Mouse (Mus musculus): ENCODE results near the gene 4931422A03Rik.

The 4931422A03Rik gene

DNA sequence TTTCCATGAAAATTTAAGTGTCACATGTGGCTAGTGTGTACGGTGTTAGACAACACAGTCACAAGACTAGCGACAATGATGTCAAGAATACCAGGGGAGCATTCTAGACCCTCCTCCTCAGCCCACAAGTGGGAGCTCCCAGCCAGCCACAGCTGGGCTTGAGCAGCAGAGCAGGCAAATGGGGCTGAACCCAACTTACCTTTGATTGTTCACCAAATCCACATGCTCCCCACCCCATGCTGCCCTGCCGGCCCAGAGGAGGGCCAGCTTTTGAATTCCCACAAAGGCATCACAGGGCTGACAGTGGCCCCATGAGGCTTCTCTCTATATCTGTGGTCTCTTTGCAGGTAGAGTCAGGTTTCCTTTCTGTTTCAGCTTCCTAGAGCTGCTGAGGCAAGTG, 87.1 kb downstream of the 4931422A03Rik start:
- ATAC-seq (ENCODE audit: insufficient number of reproducible peaks, low FRiP score, low TSS enrichment) = no peak

DNA sequence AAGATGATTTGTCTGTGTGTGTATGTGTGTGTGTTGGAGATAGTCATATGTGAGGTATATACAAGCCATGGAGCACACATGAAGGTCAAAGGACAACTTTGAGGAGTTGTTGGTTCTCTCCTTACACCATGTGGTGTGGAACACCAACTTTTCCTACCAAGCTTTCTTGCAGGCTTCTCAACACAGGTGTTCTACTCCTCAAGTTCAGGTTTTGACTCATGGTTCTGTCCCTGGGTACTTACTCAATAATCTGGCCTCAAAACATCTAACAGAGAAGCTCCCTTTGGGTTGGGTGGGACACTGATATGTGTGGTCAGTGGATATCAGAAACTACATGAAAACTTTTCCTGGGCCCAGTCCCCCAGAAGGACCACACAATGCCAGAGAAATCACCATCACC, 89.2 kb downstream of the 4931422A03Rik start:
- ATAC-seq (ENCODE audit: insufficient number of reproducible peaks, low FRiP score, low TSS enrichment) = no peak

DNA sequence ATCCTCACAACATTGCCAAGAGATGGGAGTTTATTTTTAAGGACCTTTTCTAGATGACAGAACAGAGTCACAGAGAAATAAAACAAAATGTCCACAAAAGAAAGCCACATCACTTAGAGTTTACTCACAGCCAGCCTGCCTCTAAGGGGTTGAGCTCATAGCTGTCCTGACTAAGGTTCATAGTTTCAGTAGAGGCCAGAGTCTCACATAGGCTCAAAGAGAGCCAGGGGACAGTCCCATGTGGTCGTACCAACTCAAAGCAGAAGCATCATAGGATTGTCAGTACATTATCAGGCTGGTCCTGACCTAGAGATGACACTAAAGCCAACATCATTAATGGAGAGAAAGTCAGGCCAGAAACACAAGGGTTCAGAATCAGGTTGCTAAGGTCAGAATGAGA, 89.6 kb downstream of the 4931422A03Rik start:
- no peak for ATAC-seq (ENCODE audit: insufficient number of reproducible peaks, low FRiP score, low TSS enrichment)

DNA sequence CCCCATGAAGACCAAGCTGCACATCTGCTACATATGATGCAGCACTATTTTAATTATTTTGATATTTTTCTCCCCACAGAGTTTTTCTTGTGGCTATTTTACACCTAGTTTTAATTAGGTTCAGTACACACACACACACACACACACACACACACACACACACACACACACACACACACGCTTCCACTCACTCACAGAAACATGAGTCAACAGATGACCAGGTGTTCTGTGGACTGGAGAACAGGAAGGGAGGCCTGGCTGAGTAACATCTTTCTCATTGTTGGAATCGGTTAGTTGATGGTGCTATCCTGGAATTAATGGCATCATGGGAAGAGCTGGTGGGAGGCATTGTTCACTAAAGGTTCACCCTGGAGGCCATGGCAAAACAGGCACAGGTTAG, 90.5 kb downstream of the 4931422A03Rik start:
- no peak for ATAC-seq (ENCODE audit: insufficient number of reproducible peaks, low FRiP score, low TSS enrichment)

DNA sequence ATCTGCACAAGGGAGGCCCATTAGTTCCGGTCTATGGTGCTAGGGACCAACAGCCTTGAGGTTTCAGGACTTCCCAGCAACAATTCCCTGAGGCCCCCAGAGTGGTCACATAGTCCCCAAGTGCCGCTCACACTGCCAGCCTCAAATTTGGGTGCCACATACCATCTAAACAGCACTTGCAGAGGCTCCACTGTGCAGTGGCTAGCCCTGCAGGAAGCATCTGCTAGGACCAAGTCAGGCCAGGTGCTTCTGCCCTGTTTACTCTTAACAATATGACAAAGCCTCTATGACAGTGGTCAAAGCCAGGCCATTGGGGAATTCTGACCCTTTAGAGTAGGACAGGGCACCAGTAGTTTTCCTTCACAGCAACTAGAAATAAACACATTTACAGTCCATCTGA, 91.5 kb downstream of the 4931422A03Rik start:
- no peak for ATAC-seq (ENCODE audit: insufficient number of reproducible peaks, low FRiP score, low TSS enrichment)

DNA sequence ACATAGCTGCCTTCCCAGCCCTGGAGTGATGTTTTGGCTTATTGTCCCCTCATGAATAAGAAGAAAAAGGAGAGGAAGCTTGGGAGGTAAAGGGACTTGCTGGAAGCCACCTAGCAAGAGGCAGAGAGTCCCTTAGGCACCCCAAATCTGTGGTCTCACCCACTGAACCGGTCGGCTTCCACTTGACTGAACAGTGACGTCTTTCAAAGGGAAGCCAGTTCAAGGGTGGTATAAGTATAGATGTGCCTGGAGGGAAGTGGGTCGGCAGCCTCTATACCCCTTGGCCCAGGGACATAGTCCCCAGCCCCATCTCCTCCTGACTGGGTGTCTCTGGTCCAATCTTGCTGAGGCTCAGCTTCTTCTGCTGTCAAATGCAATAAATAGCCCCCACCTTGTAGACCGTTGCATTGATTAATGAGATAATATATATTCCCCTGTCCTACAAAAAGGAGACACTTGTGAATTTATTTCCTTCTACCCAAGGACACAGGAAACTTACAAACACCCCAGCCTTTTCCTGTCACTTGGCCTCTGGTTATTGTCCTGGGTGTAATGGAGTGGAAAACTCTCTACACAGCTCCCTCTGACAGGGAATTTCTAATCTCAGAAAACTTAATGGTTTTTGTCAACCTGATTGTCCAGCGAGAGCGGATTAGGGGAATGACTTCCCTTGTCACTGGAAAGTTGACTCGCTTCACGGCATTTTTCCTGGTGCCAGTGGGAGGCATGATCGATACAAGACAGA, 92.3 kb downstream of the 4931422A03Rik start:
- ATAC-seq (ENCODE audit: insufficient number of reproducible peaks, low FRiP score, low TSS enrichment) = no peak

DNA sequence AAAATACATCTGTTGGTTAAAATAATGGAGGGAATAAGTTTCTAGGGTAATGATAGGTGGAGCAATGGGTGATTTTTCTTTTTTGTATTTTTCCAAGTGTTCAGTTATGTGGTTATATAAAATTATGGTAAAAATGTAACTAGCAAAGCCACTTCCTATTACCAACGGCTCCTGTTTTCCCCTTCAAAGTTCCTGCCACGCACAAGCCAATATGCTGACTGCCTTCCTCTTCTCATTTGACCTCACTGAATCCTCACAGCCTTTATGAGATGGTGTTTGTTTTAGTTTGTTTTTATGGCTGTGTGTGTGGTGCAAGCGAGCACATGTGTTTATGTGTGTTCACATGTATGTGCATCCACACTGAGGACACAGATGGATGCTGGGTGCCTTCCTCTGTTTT, 93.5 kb downstream of the 4931422A03Rik start:
- ATAC-seq (ENCODE audit: insufficient number of reproducible peaks, low FRiP score, low TSS enrichment) = no peak

DNA sequence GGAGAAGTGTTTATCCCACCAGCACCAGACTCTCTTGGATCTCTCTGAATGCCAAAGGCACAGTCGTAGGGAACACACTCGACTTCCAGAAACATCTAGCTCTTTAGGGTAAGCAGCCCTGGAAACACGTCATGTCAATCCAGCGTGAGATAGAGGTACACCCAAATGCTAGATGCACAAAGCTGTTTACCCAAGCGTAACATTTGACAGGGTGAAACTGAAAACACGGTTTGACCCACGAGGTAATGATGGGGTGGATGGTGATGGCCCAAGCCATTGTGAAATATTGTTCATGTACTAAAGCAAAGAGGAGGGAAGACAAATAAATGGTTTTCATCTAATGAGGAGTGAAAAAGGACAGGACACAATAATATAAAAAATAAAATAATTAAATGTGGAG, 93.9 kb downstream of the 4931422A03Rik start:
- no peak for ATAC-seq (ENCODE audit: insufficient number of reproducible peaks, low FRiP score, low TSS enrichment)

DNA sequence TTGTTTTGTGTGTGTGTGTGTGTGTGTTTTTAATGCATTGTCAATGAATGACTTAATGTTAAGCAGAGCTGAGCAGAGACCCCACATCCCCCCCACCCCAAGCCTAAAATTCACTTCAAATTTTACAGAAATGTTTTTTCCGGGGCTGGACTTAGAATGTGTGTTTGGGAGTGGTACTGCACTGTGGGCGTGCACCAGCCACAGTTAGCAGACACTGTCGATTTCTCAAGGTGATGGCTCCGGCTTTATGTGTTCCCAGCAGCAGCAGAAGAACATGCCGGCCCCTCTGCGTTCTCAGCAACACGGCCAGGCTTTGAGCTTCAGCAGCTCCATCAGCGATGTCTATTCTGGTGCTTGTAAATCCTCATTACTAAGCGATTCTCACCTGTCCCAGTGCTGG, 95.7 kb downstream of the 4931422A03Rik start:
- no peak for ATAC-seq (ENCODE audit: insufficient number of reproducible peaks, low FRiP score, low TSS enrichment)

DNA sequence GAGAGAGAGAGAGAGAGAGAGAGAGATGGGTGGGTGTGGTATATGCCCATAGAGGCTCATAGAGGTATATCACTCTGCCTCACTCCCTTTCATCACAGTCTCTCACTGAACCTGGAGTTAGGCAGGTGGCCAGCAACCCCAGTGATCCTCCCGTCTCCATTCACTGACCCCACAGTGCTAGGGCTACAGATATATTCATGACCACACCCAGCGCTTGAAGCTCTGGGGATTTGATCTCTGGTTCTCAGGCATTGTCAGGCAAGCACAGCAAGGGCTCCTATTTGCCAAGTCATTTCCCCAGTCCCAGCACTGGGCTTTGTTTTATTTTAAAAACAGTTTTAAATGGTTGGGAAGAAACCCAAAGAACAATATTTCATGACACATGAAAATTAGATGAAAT, 96.1 kb downstream of the 4931422A03Rik start:
- no peak for ATAC-seq (ENCODE audit: insufficient number of reproducible peaks, low FRiP score, low TSS enrichment)

DNA sequence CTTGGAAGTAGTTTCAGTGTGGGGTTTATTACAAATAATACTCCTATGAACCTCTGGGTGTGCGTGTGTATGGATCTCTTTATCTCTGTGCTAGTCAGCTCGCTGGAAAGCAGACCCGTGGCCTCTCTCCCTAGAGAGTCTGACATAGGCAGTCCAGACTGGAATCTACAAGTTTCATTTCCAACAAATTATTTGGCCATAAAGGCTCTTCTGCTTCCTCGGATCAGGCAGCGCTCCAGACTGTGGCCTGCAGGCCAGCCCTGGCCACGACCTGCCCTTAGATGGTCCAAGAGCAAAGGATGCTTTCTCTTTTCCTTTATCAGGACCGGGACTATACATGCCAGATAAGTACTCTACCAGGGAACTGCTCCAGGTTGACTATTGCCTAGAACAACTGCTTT, 96.7 kb downstream of the 4931422A03Rik start:
- no peak for ATAC-seq (ENCODE audit: insufficient number of reproducible peaks, low FRiP score, low TSS enrichment)

DNA sequence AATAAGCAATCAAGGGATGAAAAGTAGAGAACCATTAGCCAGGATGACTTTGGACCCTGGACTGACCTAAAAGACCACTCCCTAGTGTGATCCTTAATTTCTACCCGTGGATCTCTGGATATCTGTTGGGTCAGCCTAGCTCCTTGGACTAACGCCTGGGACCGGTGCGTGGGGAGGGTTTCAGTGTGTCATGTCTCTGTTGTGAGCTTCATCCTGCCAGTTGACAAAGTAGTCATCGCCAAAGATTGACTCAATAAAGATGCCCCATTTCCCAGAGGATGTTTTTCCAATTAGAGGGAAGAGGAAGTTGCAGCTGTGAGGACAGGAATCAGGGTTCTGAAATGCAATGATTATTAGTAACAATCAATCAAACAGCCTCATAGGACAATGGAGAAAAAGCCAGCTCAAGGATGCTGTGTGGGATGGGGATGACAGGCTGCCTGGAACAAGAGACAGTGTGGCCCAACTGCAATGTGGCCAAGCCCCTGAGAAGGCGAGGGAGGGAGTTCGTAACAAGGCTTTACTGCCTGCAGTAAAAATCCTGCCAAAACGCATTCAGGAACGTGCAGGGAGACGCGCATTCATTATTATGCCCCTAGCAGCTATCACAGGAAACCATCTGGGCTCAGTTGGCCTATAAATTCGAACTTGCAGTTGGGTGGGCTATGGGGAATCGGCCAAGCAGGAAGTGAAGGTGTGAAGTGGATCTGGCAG, 97.7 kb downstream of the 4931422A03Rik start:
- no peak for ATAC-seq (ENCODE audit: insufficient number of reproducible peaks, low FRiP score, low TSS enrichment)

DNA sequence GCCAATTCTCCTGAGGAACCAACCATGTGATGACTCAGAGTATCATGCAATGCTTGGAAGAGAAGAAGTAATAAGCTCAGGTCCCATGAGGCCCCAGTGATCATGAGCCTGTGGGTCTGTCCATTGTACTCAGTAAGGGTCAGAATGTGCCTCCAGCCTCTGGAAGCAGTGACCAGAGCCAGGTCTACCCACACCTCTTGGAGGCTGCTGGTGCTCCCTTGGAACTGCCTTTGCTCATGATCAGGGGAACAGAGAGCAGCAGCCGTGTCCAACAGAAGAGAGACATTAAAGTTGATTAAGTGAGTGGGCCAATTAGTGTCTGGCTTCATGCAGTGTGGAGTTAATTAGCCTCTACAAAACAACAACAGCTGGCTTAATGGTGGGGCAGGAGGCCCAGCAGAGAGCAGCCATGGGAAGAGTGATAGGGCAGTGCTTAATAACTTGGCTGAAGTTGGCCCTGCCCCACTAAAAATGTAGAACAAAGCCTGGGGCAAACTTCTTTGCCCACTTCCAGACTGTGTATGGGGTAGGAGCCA, 100.5 kb downstream of the 4931422A03Rik start:
- no peak for ATAC-seq (ENCODE audit: insufficient number of reproducible peaks, low FRiP score, low TSS enrichment)

DNA sequence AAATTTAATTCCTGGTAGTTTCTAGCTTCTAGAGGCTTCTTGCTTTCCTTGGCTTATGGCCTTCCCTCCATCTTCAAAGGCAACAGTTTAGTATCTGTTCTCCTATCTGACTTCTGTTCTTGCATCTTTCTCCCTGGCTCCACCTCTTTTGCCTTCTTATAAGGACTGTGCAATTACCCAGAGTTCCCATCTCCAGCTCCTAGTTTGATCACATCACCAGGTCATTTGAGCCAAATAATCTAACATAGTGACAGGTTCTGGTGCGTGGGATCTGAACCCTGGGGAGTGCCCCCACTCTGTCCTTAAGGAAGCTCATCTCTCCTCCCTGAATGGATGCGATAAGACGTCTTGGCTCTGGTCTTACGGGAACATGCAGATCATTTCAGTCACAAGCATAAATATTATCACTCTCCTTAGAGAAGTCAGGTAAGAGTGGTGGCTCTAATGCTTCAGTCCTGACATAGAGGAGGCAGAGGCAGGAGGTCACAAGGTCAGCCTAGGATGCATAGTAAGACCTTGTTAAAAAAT, 101.5 kb downstream of the 4931422A03Rik start:
- no peak for ATAC-seq (ENCODE audit: insufficient number of reproducible peaks, low FRiP score, low TSS enrichment)

DNA sequence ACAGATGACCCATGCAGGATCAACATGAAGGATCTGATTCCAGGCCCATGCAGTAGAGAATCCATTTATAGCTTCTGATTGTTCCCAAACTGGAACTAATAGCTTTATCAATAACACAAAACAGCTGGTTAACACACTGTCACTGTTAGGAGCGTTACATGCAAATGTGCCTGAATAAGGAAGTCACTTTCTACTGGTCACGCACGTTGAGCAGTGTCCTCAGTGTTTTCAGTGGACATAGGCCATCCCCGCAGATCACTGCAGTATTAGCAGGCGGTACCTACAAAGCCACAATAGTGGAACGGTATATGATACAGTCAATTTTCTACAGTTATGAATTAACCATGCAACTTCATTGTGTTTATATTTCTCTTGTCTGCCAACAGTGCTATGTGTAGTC, 108.7 kb downstream of the 4931422A03Rik start:
- ATAC-seq (ENCODE audit: insufficient number of reproducible peaks, low FRiP score, low TSS enrichment) = no peak

DNA sequence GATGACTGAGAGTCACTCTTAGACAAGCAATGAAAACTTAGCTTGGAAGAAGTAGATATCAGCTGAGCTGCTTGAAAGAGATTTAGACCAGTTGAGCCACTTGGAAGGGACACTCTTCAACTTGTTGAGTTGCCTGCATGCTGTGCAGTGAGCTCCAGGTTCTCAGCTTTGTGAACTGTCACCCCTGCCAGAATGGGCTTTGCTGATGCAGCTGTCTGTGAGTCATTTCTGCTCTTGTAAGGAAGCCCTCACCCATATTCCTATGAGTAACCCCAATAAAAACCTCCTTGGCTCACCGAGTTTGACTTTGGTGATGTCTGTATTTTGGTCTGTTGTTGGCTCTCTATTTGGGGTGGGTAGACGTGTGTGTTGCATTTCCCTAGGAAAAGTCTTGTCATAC, 109.8 kb downstream of the 4931422A03Rik start:
- no peak for ATAC-seq (ENCODE audit: insufficient number of reproducible peaks, low FRiP score, low TSS enrichment)

DNA sequence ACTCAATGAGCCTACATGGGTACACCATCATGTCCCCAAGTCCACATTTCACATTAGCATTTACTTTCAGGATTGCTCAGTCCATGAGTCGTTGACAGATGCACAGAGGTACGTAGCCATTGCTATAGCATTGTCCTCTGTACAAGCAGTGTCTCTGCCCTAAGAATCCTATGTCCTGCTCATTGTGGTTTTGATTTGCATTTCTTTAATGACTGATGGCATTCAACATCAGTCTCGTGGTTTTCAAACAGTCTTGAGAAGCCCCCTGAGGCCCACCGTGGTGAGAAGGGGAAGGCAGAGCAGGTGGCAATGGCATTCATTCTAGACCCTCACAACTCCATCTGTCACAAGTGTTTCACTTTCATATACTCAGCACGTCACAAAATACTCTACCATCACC, 110.8 kb downstream of the 4931422A03Rik start:
- no peak for ATAC-seq (ENCODE audit: insufficient number of reproducible peaks, low FRiP score, low TSS enrichment)

Measured in cerebellum, adult (tissue).